Comparison of ENCODE assay signal across 8 mouse cellular contexts in the genomic region with DNA sequence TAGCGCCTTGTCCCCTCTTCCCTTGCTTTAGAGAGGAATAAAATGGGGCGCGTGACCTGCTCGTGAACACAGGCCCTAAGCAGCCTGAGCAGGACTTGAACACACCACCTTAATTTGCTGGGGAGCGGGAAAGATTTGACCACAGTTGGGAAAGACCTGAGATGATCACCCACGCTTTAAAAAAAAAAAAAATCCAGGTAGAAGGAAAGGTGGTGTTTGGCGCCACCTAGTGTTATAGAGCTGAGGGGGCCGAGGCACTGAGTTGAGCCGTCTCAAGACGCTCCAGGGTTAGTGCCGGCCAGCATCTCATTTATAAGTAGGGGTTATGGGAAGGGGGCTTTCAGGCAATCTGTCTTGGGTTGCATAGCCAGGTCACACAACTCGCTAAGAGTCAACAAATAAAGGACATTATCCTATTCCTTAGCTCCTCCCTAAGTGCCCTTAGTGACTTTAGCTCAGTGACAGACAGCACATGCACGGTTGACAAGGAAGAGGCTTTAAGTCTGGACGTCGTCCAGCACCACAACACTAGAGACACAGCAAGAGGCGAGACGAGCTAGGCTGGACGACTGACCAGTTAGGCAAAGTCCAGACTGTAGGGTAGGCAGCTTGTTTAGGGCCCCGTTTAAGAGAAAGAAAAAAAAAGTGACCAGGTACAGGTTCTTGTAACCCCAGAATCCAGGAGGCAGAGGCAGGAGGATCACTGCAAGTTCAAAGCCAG. TPM values are rescaled to one million over a fixed set of nuclear protein-coding genes. Genes with fewer than 3 reads are reported as not detected.
DNase-seq lines count a peak whose midpoint lies in the region; ATAC-seq and TF ChIP-seq lines count a peak whose summit lies in the region.

No protein-coding gene starts in this region.

- no peaks in the 10 kb centered on the region for H3K9me3 ChIP-seq in hindbrain, embryonic 11.5 days (ENCODE audit: control insufficient read depth, low read length)
- no peaks in the 10 kb centered on the region for H3K9me3 ChIP-seq in hindbrain, embryonic 13.5 days
- no peaks in the 10 kb centered on the region for H3K9me3 ChIP-seq in intestine, postnatal 0 days (ENCODE audit: control insufficient read depth)
- no peaks in the 10 kb centered on the region for H3K9me3 ChIP-seq in liver, embryonic 11.5 days (ENCODE audit: control insufficient read depth, low read length)

- no peak overlapping the region for H3K4me2 ChIP-seq in hindbrain, embryonic 11.5 days (replicated peaks; ENCODE audit: low read depth, low read length)
- no peak overlapping the region for H3K4me2 ChIP-seq in hindbrain, embryonic 13.5 days
- H3K4me2 ChIP-seq in intestine, postnatal 0 days (replicated peaks; ENCODE audit: low read depth), result peak overlapping the region; percentile 35
- H3K4me2 ChIP-seq in liver, embryonic 11.5 days, result peak overlapping the region; percentile 26; the same call in 1 of the 2 replicates

- peak; percentile 86 for DNase-seq in hindbrain, embryonic 11.5 days (ENCODE audit: low spot score)
- DNase-seq in adrenal gland, postnatal 36 days, result peak; percentile 71 to 77
- peak; percentile 69 for DNase-seq in liver, embryonic 11.5 days (ENCODE audit: low spot score)
- DNase-seq in thymus, postnatal 0 days (ENCODE audit: low spot score), result peak; percentile 69

- no peak overlapping the region for H3K27ac ChIP-seq in hindbrain, embryonic 11.5 days (ENCODE audit: low read depth, low read length)
- no peak overlapping the region for H3K27ac ChIP-seq in hindbrain, embryonic 13.5 days
- H3K27ac ChIP-seq in embryonic fibroblast, embryonic 13.5 days (ENCODE audit: insufficient read depth, low read length), result no peak overlapping the region
- no peak overlapping the region for H3K27ac ChIP-seq in intestine, postnatal 0 days (ENCODE audit: low read depth, low read length)
- H3K27ac ChIP-seq in liver, embryonic 11.5 days (ENCODE audit: low read depth, low read length), result no peak overlapping the region
- no peak overlapping the region for H3K27ac ChIP-seq in olfactory bulb, adult 2 months (ENCODE audit: insufficient read depth, low read depth, low read length)

- H3K36me3 ChIP-seq in hindbrain, embryonic 11.5 days (ENCODE audit: control insufficient read depth, insufficient read depth, low read length), result no peaks in the 10 kb centered on the region
- H3K36me3 ChIP-seq in hindbrain, embryonic 13.5 days, result no peaks in the 10 kb centered on the region
- no peaks in the 10 kb centered on the region for H3K36me3 ChIP-seq in intestine, postnatal 0 days (ENCODE audit: control insufficient read depth, insufficient read depth)
- no peaks in the 10 kb centered on the region for H3K36me3 ChIP-seq in liver, embryonic 11.5 days (ENCODE audit: control insufficient read depth, insufficient read depth, low read length)

- ATAC-seq in hindbrain, embryonic 11.5 days (ENCODE audit: low FRiP score), result no peak
- ATAC-seq in hindbrain, embryonic 13.5 days (ENCODE audit: low FRiP score), result no peak
- ATAC-seq in intestine, postnatal 0 days, result no peak
- no peak for ATAC-seq in liver, embryonic 11.5 days (replicated peaks; ENCODE audit: low FRiP score)

- H3K4me3 ChIP-seq in hindbrain, embryonic 11.5 days (ENCODE audit: low read depth, low read length), result no peak overlapping the region
- H3K4me3 ChIP-seq in hindbrain, embryonic 13.5 days, result no peak overlapping the region
- H3K4me3 ChIP-seq in embryonic fibroblast, embryonic 13.5 days (ENCODE audit: insufficient read depth, low read length), result no peak overlapping the region
- no peak overlapping the region for H3K4me3 ChIP-seq in intestine, postnatal 0 days (ENCODE audit: low read depth, low read length)
- H3K4me3 ChIP-seq in liver, embryonic 11.5 days (ENCODE audit: low read depth, low read length), result no peak overlapping the region
- no peak overlapping the region for H3K4me3 ChIP-seq in olfactory bulb, adult 2 months (ENCODE audit: insufficient read depth, low read depth, low read length)

- H3K9ac ChIP-seq in hindbrain, embryonic 11.5 days (ENCODE audit: low read depth, low read length), result no peak overlapping the region
- H3K9ac ChIP-seq in hindbrain, embryonic 13.5 days, result no peak overlapping the region
- H3K9ac ChIP-seq in intestine, postnatal 0 days (ENCODE audit: low read depth, low read length), result no peak overlapping the region
- no peak overlapping the region for H3K9ac ChIP-seq in liver, embryonic 11.5 days (ENCODE audit: low read depth, low read length)

- TF ChIP-seq CTCF in embryonic fibroblast, embryonic 13.5 days (IDR thresholded peaks at IDR 0.05; ENCODE audit: borderline replicate concordance, insufficient read depth, low read length), result peak; percentile 65; the same call in 1 of the 2 replicates
- TF ChIP-seq CTCF in intestine, postnatal 0 days (IDR thresholded peaks at IDR 0.05; ENCODE audit: low read depth), result peak; percentile 90
- TF ChIP-seq CTCF in olfactory bulb, adult 2 months (IDR thresholded peaks at IDR 0.05; ENCODE audit: insufficient read depth, low read depth, low read length), result peak; percentile 60

- TF ChIP-seq POLR2A in embryonic fibroblast, embryonic 13.5 days (IDR thresholded peaks at IDR 0.05; ENCODE audit: low read depth, low read length), result no peak
- no peak for TF ChIP-seq POLR2A in olfactory bulb, adult 2 months (IDR thresholded peaks at IDR 0.05; ENCODE audit: insufficient read depth, low read depth, low read length)

- WGBS in hindbrain, embryonic 11.5 days, result 19% methylated on average over 19 of the region's 19 CpGs
- 16% methylated on average over 19 of the region's 19 CpGs for WGBS in hindbrain, embryonic 13.5 days
- WGBS in intestine, postnatal 0 days, result 10% methylated on average over 19 of the region's 19 CpGs
- WGBS in liver, embryonic 11.5 days, result 14% methylated on average over 19 of the region's 19 CpGs
- WGBS in olfactory bulb, adult 2 months, result 13% methylated on average over 19 of the region's 19 CpGs

- H3K4me1 ChIP-seq in hindbrain, embryonic 11.5 days (replicated peaks; ENCODE audit: control insufficient read depth, insufficient read depth, low read length), result no peaks in the 10 kb centered on the region
- H3K4me1 ChIP-seq in hindbrain, embryonic 13.5 days (replicated peaks), result peaks cover 9% of the 10 kb centered on the region
- H3K4me1 ChIP-seq in embryonic fibroblast, embryonic 13.5 days (ENCODE audit: control insufficient read depth, insufficient read depth, low read length), result 0 out of 2 replicates have a peak, but pooled peaks cover 3% of the 10 kb centered on the region
- no peaks in the 10 kb centered on the region for H3K4me1 ChIP-seq in intestine, postnatal 0 days (replicated peaks; ENCODE audit: control insufficient read depth, insufficient read depth, low read length)
- peaks cover 30% of the 10 kb centered on the region for H3K4me1 ChIP-seq in liver, embryonic 11.5 days (replicated peaks; ENCODE audit: control insufficient read depth, insufficient read depth, low read length)
- H3K4me1 ChIP-seq in olfactory bulb, adult 2 months (ENCODE audit: control insufficient read depth, insufficient read depth, low read length), result peaks cover 16% of the 10 kb centered on the region

- H3K27me3 ChIP-seq in hindbrain, embryonic 11.5 days (ENCODE audit: control insufficient read depth, insufficient read depth, low read length), result peaks cover 3% of the 10 kb centered on the region; the same call in 1 of the 2 replicates
- peaks cover 22% of the 10 kb centered on the region for H3K27me3 ChIP-seq in hindbrain, embryonic 13.5 days
- no peaks in the 10 kb centered on the region for H3K27me3 ChIP-seq in intestine, postnatal 0 days (replicated peaks; ENCODE audit: control insufficient read depth, insufficient read depth, low read length)
- H3K27me3 ChIP-seq in liver, embryonic 11.5 days (replicated peaks; ENCODE audit: control insufficient read depth, insufficient read depth, low read length), result no peaks in the 10 kb centered on the region

RNA-seq across cellular contexts. Expression of a gene that starts 4.6 kb away (rescaled TPM):
- polyA plus RNA-seq in hindbrain, embryonic 11.5 days (2014; fragmentation: Nextera tagmentation; extraction: Ambion mirVana), result 208 and 223 TPM in 2 replicates
- 94.7 and 95.1 TPM in 2 replicates for polyA plus RNA-seq in hindbrain, embryonic 13.5 days (2015; fragmentation: Nextera tagmentation; extraction: Ambion mirVana)
- 10 to 100 TPM; 45.8 to 63.6 TPM for total RNA-seq in adrenal gland, postnatal 36 days (2021)
- 21.6 and 34.0 TPM in 2 replicates for polyA plus RNA-seq in embryonic fibroblast, embryonic 13.5 days (2011; ENCODE audit: insufficient read length, low read depth, missing spikeins)
- 22.2 TPM in 2 replicates for polyA plus RNA-seq in intestine, postnatal 0 days (2015; fragmentation: Nextera tagmentation; extraction: Ambion mirVana)
- 108 and 116 TPM in 2 replicates for polyA plus RNA-seq in liver, embryonic 11.5 days (2014; fragmentation: Nextera tagmentation; extraction: Ambion mirVana)
- polyA plus RNA-seq in olfactory bulb, adult 2 months (2012; ENCODE audit: insufficient read depth, insufficient read length, low replicate concordance, missing spikeins), result 382 TPM in 1 of 2 replicates, not detected in the other
- 47.5 and 52.0 TPM in 2 replicates for polyA plus RNA-seq in thymus, postnatal 0 days (2015; fragmentation: Nextera tagmentation; extraction: Ambion mirVana)

RNA-seq across cellular contexts. Expression of a gene that starts 5.2 kb away (rescaled TPM):
- 0.06 and 0.08 TPM in 2 replicates for polyA plus RNA-seq in hindbrain, embryonic 11.5 days (2014; fragmentation: Nextera tagmentation; extraction: Ambion mirVana)
- polyA plus RNA-seq in hindbrain, embryonic 13.5 days (2015; fragmentation: Nextera tagmentation; extraction: Ambion mirVana), result not detected in 2 replicates
- under 1 TPM in 1 of 2 experiments, not detected in 1; 0.36 TPM for total RNA-seq in adrenal gland, postnatal 36 days (2021)
- 0.35 TPM in 1 of 2 replicates, not detected in the other for polyA plus RNA-seq in embryonic fibroblast, embryonic 13.5 days (2011; ENCODE audit: insufficient read length, low read depth, missing spikeins)
- 0.08 and 0.09 TPM in 2 replicates for polyA plus RNA-seq in intestine, postnatal 0 days (2015; fragmentation: Nextera tagmentation; extraction: Ambion mirVana)
- polyA plus RNA-seq in liver, embryonic 11.5 days (2014; fragmentation: Nextera tagmentation; extraction: Ambion mirVana), result 0.10 and 0.11 TPM in 2 replicates
- not detected in 2 replicates for polyA plus RNA-seq in olfactory bulb, adult 2 months (2012; ENCODE audit: insufficient read depth, insufficient read length, low replicate concordance, missing spikeins)
- 0.05 and 0.08 TPM in 2 replicates for polyA plus RNA-seq in thymus, postnatal 0 days (2015; fragmentation: Nextera tagmentation; extraction: Ambion mirVana)

Comparison
In these comparisons a context has a peak if more than half of its experiments do, and no peak if none do; other contexts are left out.
1. H3K4me2 ChIP-seq: peak in intestine, postnatal 0 days (single experiment) and liver, embryonic 11.5 days (single experiment); none in hindbrain, embryonic 11.5 days (single experiment) and hindbrain, embryonic 13.5 days (single experiment).
2. Peak in every context shown above with its lines, with median percentiles within 50 percentile points of each other: DNase-seq and CTCF ChIP-seq.